Mouse (Mus musculus) heart, adult 2 months (tissue): ENCODE measurements at regions not wholly inside any gene's neighbourhood (a gene's known extent, or its start where the extent isn't known, plus 50 kb on each side); places are given as distances from the start of the nearest gene placed in this dataset.

ENCODE experiments used
- CTCF ChIP-seq: fragments of 200-600 bp; IDR thresholded peaks from 2 replicates; pipeline ENCODE4 v1.8.1; 2022; ENCODE audit warnings: antibody characterized with exemption, mild to moderate bottlenecking, moderate library complexity
- EP300 ChIP-seq: fragments of 200-500 bp; IDR thresholded peaks from 2 replicates; pipeline ENCODE4 v1.6.1; 2011; ENCODE audit warnings: low read depth, low read length, control low read depth; ENCODE audit not compliant: insufficient read depth

DNA sequence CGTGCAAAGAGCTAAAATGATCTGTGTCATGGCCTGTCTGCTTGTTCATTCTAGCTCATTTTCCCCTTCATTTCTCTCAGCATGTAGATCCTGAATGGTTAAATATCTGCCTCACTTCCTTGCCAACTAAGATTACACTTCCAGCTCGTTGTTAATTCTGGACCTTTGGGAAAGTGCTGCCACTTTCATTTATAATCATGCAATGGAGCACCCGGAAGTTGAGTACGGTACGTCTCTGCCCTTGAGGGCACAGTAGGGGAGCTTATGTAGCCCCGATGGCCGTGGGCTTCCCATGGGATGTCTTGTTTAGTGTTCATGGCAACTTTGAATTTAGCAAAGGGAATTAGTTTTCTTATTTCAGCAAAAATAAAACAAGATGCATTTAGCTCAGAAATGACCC, 334.4 kb downstream of the Kcnrg start:
- TF ChIP-seq CTCF = no peak
- no peak for TF ChIP-seq EP300
